ENCODE assay signal across 11 mouse cellular contexts in the genomic region with DNA sequence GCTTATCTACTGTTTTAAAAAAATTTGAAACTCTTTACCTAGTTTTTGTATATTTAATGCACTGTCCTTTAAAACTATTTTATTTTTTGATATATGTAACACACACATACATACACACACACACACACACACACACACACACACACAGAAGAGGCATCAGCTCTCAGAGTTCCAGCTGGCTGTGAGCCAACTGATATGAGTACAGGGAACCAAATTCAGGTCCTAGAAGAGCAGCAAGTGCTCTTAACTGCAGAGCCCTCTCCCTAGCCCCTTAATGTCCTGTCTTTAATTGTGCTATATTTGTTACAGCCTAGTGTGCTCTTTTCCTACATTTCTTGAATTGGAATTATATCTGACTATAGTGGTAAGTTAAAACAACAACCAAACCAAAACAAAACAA. TPM values are rescaled to one million over a fixed set of nuclear protein-coding genes. Genes with fewer than 3 reads are reported as not detected.
DNase-seq lines count a peak whose midpoint lies in the region; ATAC-seq lines count a peak whose summit lies in the region.
"Had no signal": no experiment of that assay in that cellular context is flagged by ENCODE, and none has a peak within 500 bp of the region (broad histone marks: within the 10 kb centered on the region; RNA-seq: fewer than 3 reads in every experiment).

No protein-coding gene starts in this region.

- peak; percentile 30 for DNase-seq in adrenal gland, postnatal 25 days
- no peak for DNase-seq in adrenal gland, adult 8-10 months
- peak; percentile 32 for DNase-seq in liver
- DNase-seq in liver, embryonic 13.5 days: no peak
- DNase-seq in MN1 (ENCODE audit: low spot score): no peak
- no peak for DNase-seq in spleen, postnatal 4 days (ENCODE audit: low spot score in 2 of 2)
- DNase-seq: lung, adult 18-20 months; thymus, adult 18-20 months had no signal

- no peak overlapping the region for H3K4me2 ChIP-seq in liver, embryonic 12.5 days
- no peak overlapping the region for H3K4me2 ChIP-seq in heart, embryonic 11.5 days
- H3K4me2 ChIP-seq in liver, embryonic 13.5 days: no peak overlapping the region
- H3K4me2 ChIP-seq: midbrain, embryonic 12.5 days had no signal

- no peaks in the 10 kb centered on the region for H3K27me3 ChIP-seq in liver, embryonic 12.5 days (replicated peaks)
- no peaks in the 10 kb centered on the region for H3K27me3 ChIP-seq in heart, embryonic 11.5 days (ENCODE audit: control insufficient read depth, insufficient read depth, low read length)
- H3K27me3 ChIP-seq in liver, embryonic 13.5 days: no peaks in the 10 kb centered on the region
- H3K27me3 ChIP-seq: midbrain, embryonic 12.5 days had no signal

- no peak for ATAC-seq in liver, embryonic 12.5 days
- ATAC-seq in heart, embryonic 11.5 days (replicated peaks; ENCODE audit: insufficient number of reproducible peaks, low FRiP score, low TSS enrichment): 0 out of 2 replicates have a peak, but pooled peaks have one; percentile 37
- peak; percentile 48; the same call in 1 of the 2 replicates for ATAC-seq in liver, embryonic 13.5 days (ENCODE audit: low read depth)

- peaks cover 7% of the 10 kb centered on the region; the same call in 1 of the 2 replicates for H3K4me1 ChIP-seq in liver, embryonic 12.5 days
- peaks cover 6% of the 10 kb centered on the region for H3K4me1 ChIP-seq in heart, embryonic 11.5 days (ENCODE audit: control insufficient read depth, insufficient read depth, low read length)
- peaks cover 5% of the 10 kb centered on the region; the same call in 1 of the 2 replicates for H3K4me1 ChIP-seq in liver, embryonic 13.5 days (replicated peaks)
- H3K4me1 ChIP-seq: midbrain, embryonic 12.5 days had no signal

- no peak overlapping the region for H3K9ac ChIP-seq in liver, embryonic 12.5 days
- H3K9ac ChIP-seq in heart, embryonic 11.5 days (ENCODE audit: low read depth, low read length): no peak overlapping the region
- no peak overlapping the region for H3K9ac ChIP-seq in liver, embryonic 13.5 days
- H3K9ac ChIP-seq: midbrain, embryonic 12.5 days had no signal

- H3K9me3 ChIP-seq in liver, embryonic 12.5 days (replicated peaks): no peaks in the 10 kb centered on the region
- no peaks in the 10 kb centered on the region for H3K9me3 ChIP-seq in heart, embryonic 11.5 days (replicated peaks; ENCODE audit: control insufficient read depth, low read length)
- H3K9me3 ChIP-seq in liver, embryonic 13.5 days (replicated peaks): no peaks in the 10 kb centered on the region
- H3K9me3 ChIP-seq: midbrain, embryonic 12.5 days had no signal

- no peak overlapping the region for H3K4me3 ChIP-seq in liver, embryonic 12.5 days
- H3K4me3 ChIP-seq in heart, embryonic 11.5 days (ENCODE audit: low read depth, low read length): no peak overlapping the region
- no peak overlapping the region for H3K4me3 ChIP-seq in liver, embryonic 13.5 days (replicated peaks)
- H3K4me3 ChIP-seq: midbrain, embryonic 12.5 days had no signal

- no peak overlapping the region for H3K27ac ChIP-seq in liver, embryonic 12.5 days
- H3K27ac ChIP-seq in heart, embryonic 11.5 days (ENCODE audit: low read depth, low read length): no peak overlapping the region
- H3K27ac ChIP-seq in liver, embryonic 13.5 days: no peak overlapping the region
- H3K27ac ChIP-seq: midbrain, embryonic 12.5 days had no signal

- H3K36me3 ChIP-seq in liver, embryonic 12.5 days: 0 out of 2 replicates have a peak, but pooled peaks cover 3% of the 10 kb centered on the region
- no peaks in the 10 kb centered on the region for H3K36me3 ChIP-seq in heart, embryonic 11.5 days (ENCODE audit: control insufficient read depth, insufficient read depth, low read length)
- no peaks in the 10 kb centered on the region for H3K36me3 ChIP-seq in liver, embryonic 13.5 days

RNA-seq across cellular contexts. Expression of a gene that starts 38.4 kb away (rescaled TPM):
- total RNA-seq in adrenal gland, postnatal 25 days (2021): 11.4 and 14.0 TPM in 2 replicates
- total RNA-seq in adrenal gland, adult 8-10 months (2022): 10 to 100 TPM in 2 of 4 experiments, 1 to 10 TPM in 2; 5.1 to 10.5 (median 8.9) TPM
- 26.8 and 28.3 TPM in 2 replicates for polyA plus RNA-seq in liver, embryonic 12.5 days (2016; fragmentation: Nextera tagmentation; extraction: Ambion mirVana)
- polyA plus RNA-seq in heart, embryonic 11.5 days (2014; fragmentation: Nextera tagmentation; extraction: Ambion mirVana): 27.4 and 31.3 TPM in 2 replicates
- polyA plus RNA-seq in liver, embryonic 13.5 days (2015; fragmentation: Nextera tagmentation; extraction: Ambion mirVana): 26.2 and 34.1 TPM in 2 replicates

Comparison
In these comparisons a context has a peak if more than half of its experiments do, and no peak if none do; other contexts are left out.
1. DNase-seq: peak in adrenal gland, postnatal 25 days (single experiment) and liver (single experiment); none in adrenal gland, adult 8-10 months (single experiment), liver, embryonic 13.5 days (single experiment), MN1 (single experiment) and spleen, postnatal 4 days (0 of 2).